Mouse (Mus musculus) CD4-positive, CD25-positive, alpha-beta regulatory T cell, adult 9 weeks (primary cell): ENCODE results near the gene Slc25a12. TPM values are rescaled to one million over a fixed set of nuclear protein-coding genes. Genes with fewer than 3 reads are reported as not detected.

ENCODE experiments used
- polyA plus RNA-seq: library from polyadenylated mRNA; unstranded; fragments of 100-300 nt; shearing (Covaris generic); gene quantifications from one replicate; pipeline ENCODE4 v1.2.1, GENCODE M21; 2017

Gene Slc25a12
- polyA plus RNA-seq = 114 TPM

GRCm38 (mm10) chr2:71367125-71367880 is at the start of gene Slc25a12:
Gene Slc25a12, minus strand, starts transcription at chr2:71367749.

GRCm38 (mm10) chr2:71388951-71389763 is 21.6 kb upstream of the Slc25a12 start, which contains the start of gene Hat1:
Gene Hat1, plus strand, starts transcription at chr2:71388958.

Other genes starting within 250 kb of the Slc25a12 start
- gene Cybrd1, start 249.8 kb downstream of the Slc25a12 start, polyA plus RNA-seq = 0.52 TPM
- 46.2 TPM for gene Dync1i2, start 156.0 kb downstream of the Slc25a12 start, polyA plus RNA-seq
- 71.8 TPM for gene Hat1, start 21.2 kb upstream of the Slc25a12 start, polyA plus RNA-seq
- 36.9 TPM for gene Metap1d, start 85.5 kb upstream of the Slc25a12 start, polyA plus RNA-seq
- not detected for gene Dlx1, start 160.4 kb upstream of the Slc25a12 start, polyA plus RNA-seq
- gene Dlx2, start 179.0 kb upstream of the Slc25a12 start, polyA plus RNA-seq = not detected